Comparison of ENCODE assay signal across 8 mouse cellular contexts in genomic region chr17:21489500-21490001, GRCm38 (mm10). TPM values are rescaled to one million over a fixed set of nuclear protein-coding genes. Genes with fewer than 3 reads are reported as not detected.
DNase-seq lines count a peak whose midpoint lies in the region; ATAC-seq and TF ChIP-seq lines count a peak whose summit lies in the region.

No protein-coding gene starts in this region.

- no peaks in the 10 kb centered on the region for H3K4me1 ChIP-seq in embryonic fibroblast, embryonic 13.5 days (ENCODE audit: control insufficient read depth, insufficient read depth, low read length)
- H3K4me1 ChIP-seq in liver, embryonic 11.5 days (replicated peaks; ENCODE audit: control insufficient read depth, insufficient read depth, low read length), result peaks cover 6% of the 10 kb centered on the region; the same call in 1 of the 2 replicates
- no peaks in the 10 kb centered on the region for H3K4me1 ChIP-seq in stomach, postnatal 0 days (replicated peaks; ENCODE audit: control insufficient read depth, insufficient read depth)

- TF ChIP-seq EP300 in stomach, postnatal 0 days (optimal IDR thresholded peaks at IDR 0.05), result no peak

- H3K9me3 ChIP-seq in liver, embryonic 11.5 days (ENCODE audit: control insufficient read depth, low read length), result no peaks in the 10 kb centered on the region
- H3K9me3 ChIP-seq in stomach, postnatal 0 days (ENCODE audit: control insufficient read depth, low read length), result no peaks in the 10 kb centered on the region

- H3K27ac ChIP-seq in embryonic fibroblast, embryonic 13.5 days (ENCODE audit: insufficient read depth, low read length), result peak overlapping the region; percentile 6; the same call in 1 of the 2 replicates
- H3K27ac ChIP-seq in liver, embryonic 11.5 days (ENCODE audit: low read depth, low read length), result no peak overlapping the region; the same call in 1 of the 2 replicates
- peak overlapping the region; percentile 92; the same call in 1 of the 2 replicates for H3K27ac ChIP-seq in stomach, postnatal 0 days (replicated peaks)

- 8% methylated on average over 8 of the region's 8 CpGs for WGBS in liver, embryonic 11.5 days
- 2% methylated on average over 8 of the region's 8 CpGs for WGBS in stomach, postnatal 0 days

- DNase-seq in retina, embryonic 14.5 days (ENCODE audit: low spot score), result peak; percentile 15
- no peak for DNase-seq in retina, postnatal 1 day
- DNase-seq in liver, embryonic 11.5 days (ENCODE audit: low spot score), result no peak
- DNase-seq in stomach, postnatal 0 days (ENCODE audit: low spot score), result no peak
- DNase-seq in embryo, embryonic 10.5 days (ENCODE audit: low spot score), result no peak
- no peak for DNase-seq in thymus, postnatal 10 days (ENCODE audit: low spot score in 2 of 2)
- no peak for DNase-seq in frontal cortex, postnatal 25 days (ENCODE audit: low spot score in 2 of 2)

- H3K36me3 ChIP-seq in liver, embryonic 11.5 days (ENCODE audit: control insufficient read depth, insufficient read depth, low read length), result no peaks in the 10 kb centered on the region
- H3K36me3 ChIP-seq in stomach, postnatal 0 days (ENCODE audit: control insufficient read depth, insufficient read depth, low read length), result no peaks in the 10 kb centered on the region

- H3K9ac ChIP-seq in liver, embryonic 11.5 days (ENCODE audit: low read depth, low read length), result peak overlapping the region; percentile 79
- H3K9ac ChIP-seq in stomach, postnatal 0 days (ENCODE audit: low read length), result peak overlapping the region; percentile 85

- H3K4me3 ChIP-seq in embryonic fibroblast, embryonic 13.5 days (ENCODE audit: insufficient read depth, low read length), result peak overlapping the region; percentile 82
- H3K4me3 ChIP-seq in liver, embryonic 11.5 days (ENCODE audit: low read depth, low read length), result peak overlapping the region; percentile 88
- H3K4me3 ChIP-seq in stomach, postnatal 0 days (ENCODE audit: low read depth, low read length), result peak overlapping the region; percentile 86

- no peaks in the 10 kb centered on the region for H3K27me3 ChIP-seq in liver, embryonic 11.5 days (replicated peaks; ENCODE audit: control insufficient read depth, insufficient read depth, low read length)
- H3K27me3 ChIP-seq in stomach, postnatal 0 days (ENCODE audit: control insufficient read depth, insufficient read depth, low read length), result no peaks in the 10 kb centered on the region

- H3K4me2 ChIP-seq in liver, embryonic 11.5 days, result peak overlapping the region; percentile 71
- H3K4me2 ChIP-seq in stomach, postnatal 0 days (replicated peaks; ENCODE audit: low read depth), result peak overlapping the region; percentile 68

- no peak for ATAC-seq in liver, embryonic 11.5 days (replicated peaks; ENCODE audit: low FRiP score)
- ATAC-seq in stomach, postnatal 0 days (ENCODE audit: low FRiP score, low TSS enrichment), result peak; percentile 41; the same call in 1 of the 2 replicates

- 0 out of 2 replicates have a peak, but pooled peaks have one; percentile 18 for TF ChIP-seq POLR2A in embryonic fibroblast, embryonic 13.5 days (IDR thresholded peaks at IDR 0.05; ENCODE audit: low read depth, low read length)

- TF ChIP-seq CTCF in embryonic fibroblast, embryonic 13.5 days (IDR thresholded peaks at IDR 0.05; ENCODE audit: borderline replicate concordance, insufficient read depth, low read length), result no peak
- TF ChIP-seq CTCF in stomach, postnatal 0 days (IDR thresholded peaks at IDR 0.05; ENCODE audit: low read depth), result no peak

RNA-seq across cellular contexts. Expression of gene Zfp53, which starts 0.8 kb away (rescaled TPM):
- 10.8 and 14.7 TPM in 2 replicates for polyA plus RNA-seq in embryonic fibroblast, embryonic 13.5 days (2011; ENCODE audit: insufficient read length, low read depth, missing spikeins)
- polyA plus RNA-seq in liver, embryonic 11.5 days (2014; fragmentation: Nextera tagmentation; extraction: Ambion mirVana), result 7.5 and 7.8 TPM in 2 replicates
- 8.8 and 9.3 TPM in 2 replicates for polyA plus RNA-seq in stomach, postnatal 0 days (2015; fragmentation: Nextera tagmentation; extraction: Ambion mirVana)

RNA-seq across cellular contexts. Expression of gene Zfp51, which starts 39.4 kb away (rescaled TPM):
- polyA plus RNA-seq in embryonic fibroblast, embryonic 13.5 days (2011; ENCODE audit: insufficient read length, low read depth, missing spikeins), result 10.7 and 14.5 TPM in 2 replicates
- 13.0 and 13.5 TPM in 2 replicates for polyA plus RNA-seq in liver, embryonic 11.5 days (2014; fragmentation: Nextera tagmentation; extraction: Ambion mirVana)
- polyA plus RNA-seq in stomach, postnatal 0 days (2015; fragmentation: Nextera tagmentation; extraction: Ambion mirVana), result 7.9 and 8.7 TPM in 2 replicates

RNA-seq across cellular contexts. Expression of gene Zfp52, which starts 45.8 kb away (rescaled TPM):
- polyA plus RNA-seq in embryonic fibroblast, embryonic 13.5 days (2011; ENCODE audit: insufficient read length, low read depth, missing spikeins), result 17.9 and 29.4 TPM in 2 replicates
- polyA plus RNA-seq in liver, embryonic 11.5 days (2014; fragmentation: Nextera tagmentation; extraction: Ambion mirVana), result 1.7 and 2.5 TPM in 2 replicates
- polyA plus RNA-seq in stomach, postnatal 0 days (2015; fragmentation: Nextera tagmentation; extraction: Ambion mirVana), result 3.5 and 3.6 TPM in 2 replicates
